Mouse (Mus musculus) cortical plate, adult 2 months (tissue): ENCODE data around the gene Slc1a1.

Experiments
- CTCF ChIP-seq: fragments of 200-500 bp; IDR thresholded peaks from 2 replicates; pipeline ENCODE4 v1.5.1; 2011; ENCODE audit warnings: mild to moderate bottlenecking, control low read depth, low read length; ENCODE audit not compliant: insufficient read depth; ENCODE audit errors: extremely low read depth
- POLR2A ChIP-seq: fragments of 200-500 bp; IDR thresholded peaks from 2 replicates; pipeline ENCODE4 v1.6.1; 2011; ENCODE audit warnings: mild to moderate bottlenecking, low read length, control low read depth; ENCODE audit not compliant: insufficient read depth; ENCODE audit errors: extremely low read depth

DNA sequence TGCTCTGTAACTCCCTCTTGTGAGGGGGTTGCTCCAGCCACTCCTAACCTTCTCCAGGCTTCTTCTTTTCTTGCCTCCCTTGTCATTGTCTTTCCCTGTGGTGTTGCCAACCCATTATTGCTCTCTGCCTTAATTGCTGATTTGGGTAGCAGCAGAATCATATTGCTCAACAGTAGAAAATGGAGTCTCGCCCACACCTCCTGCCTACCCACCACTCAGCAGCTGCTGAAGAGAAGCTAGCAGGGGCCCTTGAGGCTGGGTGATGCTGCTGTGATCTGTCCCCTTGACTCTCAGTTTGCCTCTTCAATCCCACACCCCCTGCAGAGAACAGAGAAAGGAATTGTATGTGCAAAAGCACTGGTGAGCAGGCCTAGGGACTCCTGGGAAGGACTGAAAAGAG is 37.9 kb upstream of the Slc1a1 start:
- TF ChIP-seq POLR2A: no peak
- no peak for TF ChIP-seq CTCF
